Mouse (Mus musculus) MEL (cell line): ENCODE data around the gene Clec1b. TPM values are rescaled to one million over a fixed set of nuclear protein-coding genes. Genes with fewer than 3 reads are reported as not detected.

Experiments
- DNase-seq: peaks from one replicate; pipeline ENCODE4 v3.0.0; 2011; ENCODE audit warnings: low read depth, low spot score
- H3K27ac ChIP-seq: 2 replicates; pipeline ENCODE4 v1.5.1; 2012; ENCODE audit warnings: low read depth, mild to moderate bottlenecking, control low read depth, low read length, moderate library complexity; ENCODE audit not compliant: control insufficient read depth
- H3K27me3 ChIP-seq, 2 experiments: fragments of 150-350 bp in 1 of 2; sonication (generic) in 1 of 2; 2 replicates each; pipeline ENCODE4 v1.6.1; 2012; ENCODE audit warnings: low read length in 2 of 2, mild to moderate bottlenecking in 2 of 2, improper control_type of control experiment in 1 of 2, moderate library complexity in 1 of 2; ENCODE audit not compliant: insufficient read depth in 2 of 2, control insufficient read depth in 1 of 2
- H3K36me3 ChIP-seq, 2 experiments: 2 replicates each; pipeline ENCODE4 v1.6.1; 2012 to 2014; ENCODE audit warnings: low read length in 2 of 2, improper control_type of control experiment in 1 of 2, inconsistent platforms in 1 of 2, mild to moderate bottlenecking in 1 of 2; ENCODE audit not compliant: insufficient read depth in 2 of 2, control insufficient read depth in 1 of 2
- H3K4me1 ChIP-seq, 2 experiments: fragments of 150-350 bp in 1 of 2; sonication (generic) in 1 of 2; 2 replicates each; pipeline ENCODE4 v1.6.1; 2012; ENCODE audit warnings: low read length in 2 of 2, improper control_type of control experiment in 1 of 2, mild to moderate bottlenecking in 1 of 2; ENCODE audit not compliant: insufficient read depth in 2 of 2, control insufficient read depth in 1 of 2
- H3K4me3 ChIP-seq, 2 experiments: fragments of 150-350 bp in 1 of 2; sonication (generic) in 1 of 2; 2 replicates each; pipeline ENCODE4 v1.5.1; 2012; ENCODE audit warnings: low read depth in 2 of 2, low read length in 2 of 2, mild to moderate bottlenecking in 2 of 2, moderate library complexity in 2 of 2, control low read depth in 1 of 2, improper control_type of control experiment in 1 of 2; ENCODE audit not compliant: control insufficient read depth in 1 of 2, insufficient read depth in 1 of 2
- H3K79me2 ChIP-seq: 2 replicates; pipeline ENCODE4 v1.6.1; 2012; ENCODE audit warnings: mild to moderate bottlenecking, low read length, moderate library complexity; ENCODE audit not compliant: control insufficient read depth, poor library complexity, insufficient read depth
- H3K9ac ChIP-seq: 2 replicates; pipeline ENCODE4 v1.6.1; 2012; ENCODE audit warnings: low read depth, mild to moderate bottlenecking, control low read depth, low read length, moderate library complexity; ENCODE audit not compliant: control insufficient read depth, poor library complexity, severe bottlenecking
- H3K9me3 ChIP-seq: fragments of 150-350 bp; sonication (generic); replicated peaks from 2 replicates; pipeline ENCODE4 v1.6.1; 2012; ENCODE audit warnings: mild to moderate bottlenecking, low read length, improper control_type of control experiment, moderate library complexity; ENCODE audit not compliant: insufficient read depth
- BHLHE40 ChIP-seq: IDR thresholded peaks from 2 replicates; pipeline ENCODE4 v1.6.1; 2012; ENCODE audit warnings: low read depth, mild to moderate bottlenecking, inconsistent platforms, low read length, improper control_type of control experiment, borderline replicate concordance
- HCFC1 ChIP-seq: IDR thresholded peaks from 2 replicates; pipeline ENCODE4 v1.6.1; 2012; ENCODE audit warnings: low read depth, mild to moderate bottlenecking, inconsistent platforms, low read length, improper control_type of control experiment, moderate library complexity
- JUND ChIP-seq: IDR thresholded peaks from 2 replicates; pipeline ENCODE4 v1.6.1; 2011; ENCODE audit warnings: low read depth, mild to moderate bottlenecking, improper control_type of control experiment, low read length
- MAFK ChIP-seq: IDR thresholded peaks from 2 replicates; pipeline ENCODE4 v1.6.1; 2011; ENCODE audit warnings: low read depth, mild to moderate bottlenecking, low read length, improper control_type of control experiment, borderline replicate concordance
- MEF2A ChIP-seq: IDR thresholded peaks from 2 replicates; pipeline ENCODE4 v1.6.1; 2014; ENCODE audit warnings: low read depth, mild to moderate bottlenecking, inconsistent platforms, low read length, improper control_type of control experiment; ENCODE audit not compliant: poor library complexity, insufficient replicate concordance, severe bottlenecking; ENCODE audit errors: extremely low read depth
- MXI1 ChIP-seq: IDR thresholded peaks from 2 replicates; pipeline ENCODE4 v1.6.1; 2011; ENCODE audit warnings: mild to moderate bottlenecking, low read depth, low read length, improper control_type of control experiment
- NELFE ChIP-seq: IDR thresholded peaks from 2 replicates; pipeline ENCODE4 v1.6.1; 2011; ENCODE audit warnings: low read depth, low read length, improper control_type of control experiment
- POLR2AphosphoS2 ChIP-seq: IDR thresholded peaks from 2 replicates; pipeline ENCODE4 v1.6.1; 2011; ENCODE audit warnings: low read length, improper control_type of control experiment
- POLR2AphosphoS5 ChIP-seq: IDR thresholded peaks from 2 replicates; pipeline ENCODE4 v1.6.1; 2012; ENCODE audit warnings: low read depth, borderline replicate concordance, mild to moderate bottlenecking, inconsistent platforms, low read length, moderate library complexity, mixed read lengths
- RAD21 ChIP-seq: IDR thresholded peaks from 2 replicates; pipeline ENCODE4 v1.6.1; 2011; ENCODE audit warnings: mild to moderate bottlenecking, low read depth, low read length, improper control_type of control experiment
- ZC3H11A ChIP-seq: IDR thresholded peaks from 2 replicates; pipeline ENCODE4 v1.6.1; 2012; ENCODE audit warnings: low read depth, mild to moderate bottlenecking, inconsistent platforms, low read length, improper control_type of control experiment
- polyA plus RNA-seq, 2 experiments: library from polyadenylated mRNA; stranded (reverse) in 1 of 2; unstranded in 1 of 2; fragments of >175 nt in 1 of 2; fragments of >200 nt in 1 of 2; gene quantifications; 2 replicates each; pipeline versions ENCODE4 v1.2.1 to v1.2.4; 2012; ENCODE audit warnings: low replicate concordance in 2 of 2, low read depth in 1 of 2; ENCODE audit not compliant: insufficient read length in 2 of 2, insufficient read depth in 1 of 2, missing spikeins in 1 of 2
- total RNA-seq: library from RNA; depleted of rRNA; stranded (reverse); fragments of 300-350 nt; gene quantifications from 2 replicates; pipeline ENCODE4 v1.2.3, GENCODE M21; 2012; rRNA removed

Gene Clec1b
- total and polyA plus RNA-seq, 3 experiments: not detected

- Histone ChIP-seq H3K79me2 (no peaks in the 10 kb centered on the region), H3K9me3 (no peaks in the 10 kb centered on the region), H3K4me3 (no peak within 1 kb of the TSS), H3K27me3 (peaks cover 0 to 4% of the 10 kb centered on the region in 2 experiments; a peak in 3 of 4 replicates), H3K9ac (no peak within 1 kb of the TSS), H3K36me3 (no peaks in the 10 kb centered on the region), H3K4me1 (no peaks in the 10 kb centered on the region), H3K27ac (no peak within 1 kb of the TSS)
- TF ChIP-seq NELFE (no peak), HCFC1 (no peak), MEF2A (no peak), RAD21 (no peak), JUND (no peak), BHLHE40 (no peak), POLR2AphosphoS5 (no peak), MXI1 (no peak), POLR2AphosphoS2 (no peak), ZC3H11A (no peak), MAFK (no peak)
- no peak for DNase-seq
Observed at GRCm38 (mm10) chr6:129451411-129452039, 54.4 kb downstream of the Clec1b start, which contains the start of gene Clec1a. TSS of gene Clec1a (minus strand) at chr6:129452000.

Other genes starting within 250 kb of the Clec1b start
- 1.7 and 2.8 TPM in 2 replicates for gene Clec2d, start 216.7 kb upstream of the Clec1b start, total RNA-seq
- under 1 TPM in 1 of 2 experiments, not detected in 1; 0.50 TPM for gene Clec2d, start 216.7 kb upstream of the Clec1b start, polyA plus RNA-seq
- gene Cd69, start 121.9 kb upstream of the Clec1b start, total RNA-seq: 0.26 TPM in 1 of 2 replicates, not detected in the other
- gene Cd69, start 121.9 kb upstream of the Clec1b start, polyA plus RNA-seq: not detected
- not detected in 2 replicates for gene 4922502D21Rik, start 65.5 kb upstream of the Clec1b start, total RNA-seq
- gene 4922502D21Rik, start 65.5 kb upstream of the Clec1b start, polyA plus RNA-seq: not detected
- gene Clec12a, start 54.6 kb upstream of the Clec1b start, total RNA-seq: not detected in 2 replicates
- not detected for gene Clec12a, start 54.6 kb upstream of the Clec1b start, polyA plus RNA-seq
- not detected in 2 replicates for gene Clec12b, start 11.4 kb upstream of the Clec1b start, total RNA-seq
- not detected for gene Clec12b, start 11.4 kb upstream of the Clec1b start, polyA plus RNA-seq
- not detected in 2 replicates for gene Clec9a, start 11.6 kb downstream of the Clec1b start, total RNA-seq
- gene Clec9a, start 11.6 kb downstream of the Clec1b start, polyA plus RNA-seq: not detected
- not detected in 2 replicates for gene Clec1a, start 54.7 kb downstream of the Clec1b start, total RNA-seq
- not detected for gene Clec1a, start 54.7 kb downstream of the Clec1b start, polyA plus RNA-seq
- 0.03 TPM in 1 of 2 replicates, not detected in the other for gene Olr1, start 109.9 kb downstream of the Clec1b start, total RNA-seq
- under 1 TPM in 1 of 2 experiments, not detected in 1; 0.06 TPM for gene Olr1, start 109.9 kb downstream of the Clec1b start, polyA plus RNA-seq
- gene Tmem52b, start 115.3 kb downstream of the Clec1b start, total RNA-seq: not detected in 2 replicates
- gene Tmem52b, start 115.3 kb downstream of the Clec1b start, polyA plus RNA-seq: not detected
- gene Gabarapl1, start 135.9 kb downstream of the Clec1b start, total RNA-seq: 61.3 and 65.7 TPM in 2 replicates
- 10 to 100 TPM in 1 of 2 experiments, not detected in 1; 99.5 TPM for gene Gabarapl1, start 135.9 kb downstream of the Clec1b start, polyA plus RNA-seq
- not detected in 2 replicates for gene Klre1, start 180.6 kb downstream of the Clec1b start, total RNA-seq
- gene Klre1, start 180.6 kb downstream of the Clec1b start, polyA plus RNA-seq: not detected
- not detected in 2 replicates for gene Klrd1, start 194.5 kb downstream of the Clec1b start, total RNA-seq
- not detected for gene Klrd1, start 194.5 kb downstream of the Clec1b start, polyA plus RNA-seq
- not detected in 2 replicates for gene Klrk1, start 226.6 kb downstream of the Clec1b start, total RNA-seq
- not detected for gene Klrk1, start 226.6 kb downstream of the Clec1b start, polyA plus RNA-seq
- not detected in 2 replicates for gene Klrc3, start 246.0 kb downstream of the Clec1b start, total RNA-seq
- gene Klrc3, start 246.0 kb downstream of the Clec1b start, polyA plus RNA-seq: not detected